Mouse (Mus musculus) ES-Bruce4 (cell line): Measurements from ENCODE around the gene Rexo4. TPM values are rescaled to one million over a fixed set of nuclear protein-coding genes. Genes with fewer than 3 reads are reported as not detected.

Experiments
- H3K27ac ChIP-seq: 2 replicates; pipeline ENCODE4 v1.5.1; 2012; ENCODE audit warnings: low read length, inconsistent platforms; ENCODE audit not compliant: insufficient read depth
- H3K27me3 ChIP-seq: 2 replicates; pipeline ENCODE4 v1.6.1; 2012; ENCODE audit warnings: mild to moderate bottlenecking, low read length, inconsistent platforms; ENCODE audit not compliant: control insufficient read depth, poor library complexity, insufficient read depth, severe bottlenecking
- H3K36me3 ChIP-seq: 2 replicates; pipeline ENCODE4 v1.6.1; 2012; ENCODE audit warnings: inconsistent platforms, mild to moderate bottlenecking, low read length, moderate library complexity; ENCODE audit not compliant: control insufficient read depth, poor library complexity, insufficient read depth, severe bottlenecking
- H3K4me1 ChIP-seq: one replicate; pipeline ENCODE4 v1.8.1; 2011; ENCODE audit warnings: low read length; ENCODE audit not compliant: control insufficient read depth, insufficient read depth
- H3K4me3 ChIP-seq: 2 replicates; pipeline ENCODE4 v1.5.1; 2011; ENCODE audit warnings: low read depth, mild to moderate bottlenecking, low read length
- H3K9ac ChIP-seq: 2 replicates; pipeline ENCODE4 v1.6.1; 2012; ENCODE audit warnings: low read depth, mild to moderate bottlenecking, inconsistent platforms; ENCODE audit not compliant: poor library complexity, severe bottlenecking
- H3K9me3 ChIP-seq: replicated peaks from 2 replicates; pipeline ENCODE4 v1.6.1; 2012; ENCODE audit warnings: mild to moderate bottlenecking, low read length, inconsistent platforms; ENCODE audit not compliant: control insufficient read depth, poor library complexity, insufficient read depth, severe bottlenecking
- CTCF ChIP-seq: IDR thresholded peaks from one replicate; pipeline ENCODE4 v1.8.1; 2011; ENCODE audit warnings: low read depth, low read length
- EP300 ChIP-seq: IDR thresholded peaks from 2 replicates; pipeline ENCODE4 v1.6.1; 2011; ENCODE audit warnings: low read depth, low read length; ENCODE audit not compliant: insufficient read depth
- POLR2A ChIP-seq: IDR thresholded peaks from one replicate; pipeline ENCODE4 v1.8.1; 2011; ENCODE audit warnings: low read length; ENCODE audit not compliant: insufficient read depth
- polyA plus RNA-seq: library from polyadenylated mRNA; stranded (reverse); fragments of >200 nt; gene quantifications from 2 replicates; pipeline ENCODE4 v1.2.4, GENCODE M21; 2011; ENCODE audit warnings: low read depth; ENCODE audit not compliant: missing spikeins, insufficient read depth, insufficient read length

The Rexo4 gene
- polyA plus RNA-seq, 1 experiment = 62.4 TPM

DNA sequence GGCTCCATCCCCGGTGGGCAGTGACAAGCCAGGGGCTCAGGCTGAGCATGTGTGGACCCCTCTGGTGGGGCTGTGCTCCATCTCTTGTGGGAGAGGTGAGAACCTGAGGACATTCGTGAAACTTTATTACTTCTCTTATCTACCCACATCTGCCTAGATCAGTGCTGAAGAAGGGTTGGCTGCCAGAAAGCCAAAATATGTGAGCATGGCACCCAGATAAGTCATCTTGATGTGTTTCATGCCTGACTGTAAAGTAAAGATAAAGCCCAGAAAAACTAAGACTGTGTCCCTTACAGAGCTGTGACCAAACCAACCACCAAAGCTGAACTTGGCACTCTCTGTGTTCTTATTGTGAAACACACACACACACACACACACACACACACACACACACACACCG is 29.8 kb upstream of the Rexo4 start:
- Histone ChIP-seq H3K27me3 (no peaks in the 10 kb centered on the region), H3K4me3 (no peak overlapping the region), H3K9ac (no peak overlapping the region), H3K36me3 (no peaks in the 10 kb centered on the region), H3K4me1 (no peaks in the 10 kb centered on the region), H3K9me3 (no peaks in the 10 kb centered on the region), H3K27ac (no peak overlapping the region)
- no peak for TF ChIP-seq EP300
- no peak for TF ChIP-seq POLR2A
- TF ChIP-seq CTCF = no peak

DNA sequence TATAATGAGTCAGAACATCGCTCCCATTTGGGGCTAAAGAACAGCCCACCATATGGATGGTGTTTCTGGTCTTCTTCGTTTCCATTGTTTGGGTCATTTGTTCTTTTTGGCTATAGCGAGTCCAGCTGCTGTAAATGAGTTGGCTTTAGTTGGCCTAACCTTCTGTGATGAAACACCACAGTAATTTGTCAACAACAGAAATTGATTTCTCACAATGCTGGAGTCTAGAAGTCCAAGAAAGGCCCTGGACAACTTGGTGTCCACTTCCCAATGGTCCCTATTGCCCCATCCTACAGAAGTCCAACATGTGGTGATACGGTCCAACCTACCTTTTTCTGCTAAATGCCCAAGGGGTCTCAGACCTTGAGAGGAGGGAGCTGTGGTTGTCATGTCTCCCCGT is 20.5 kb upstream of the Rexo4 start:
- Histone ChIP-seq H3K36me3 (no peaks in the 10 kb centered on the region), H3K9ac (no peak overlapping the region), H3K27me3 (no peaks in the 10 kb centered on the region), H3K9me3 (no peaks in the 10 kb centered on the region), H3K4me1 (no peaks in the 10 kb centered on the region), H3K4me3 (no peak overlapping the region), H3K27ac (no peak overlapping the region)
- TF ChIP-seq EP300 (no peak), CTCF (no peak), POLR2A (no peak)

DNA sequence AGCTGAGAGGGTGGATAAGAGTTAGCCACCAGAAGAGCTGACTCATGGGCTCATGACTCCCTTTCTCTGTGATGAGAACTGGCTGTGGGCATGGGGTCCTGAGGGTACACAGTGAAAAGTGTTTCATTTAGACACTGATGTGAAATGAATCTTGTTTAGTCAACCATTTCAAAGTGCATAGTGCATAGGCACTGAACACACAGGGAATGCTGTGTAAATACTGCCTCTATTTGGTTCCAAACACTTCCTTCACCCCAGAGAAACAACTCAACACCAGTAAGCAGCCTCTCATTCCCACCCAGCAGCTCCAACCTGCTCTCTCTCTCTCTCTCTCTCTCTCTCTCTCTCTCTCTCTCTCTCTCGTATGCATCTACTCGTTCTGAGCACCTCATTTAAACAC is 20.0 kb upstream of the Rexo4 start:
- TF ChIP-seq CTCF (no peak), POLR2A (no peak), EP300 (no peak)
- Histone ChIP-seq H3K27ac (no peak overlapping the region), H3K9ac (no peak overlapping the region), H3K4me1 (no peaks in the 10 kb centered on the region), H3K27me3 (no peaks in the 10 kb centered on the region), H3K36me3 (no peaks in the 10 kb centered on the region), H3K9me3 (no peaks in the 10 kb centered on the region), H3K4me3 (no peak overlapping the region)

DNA sequence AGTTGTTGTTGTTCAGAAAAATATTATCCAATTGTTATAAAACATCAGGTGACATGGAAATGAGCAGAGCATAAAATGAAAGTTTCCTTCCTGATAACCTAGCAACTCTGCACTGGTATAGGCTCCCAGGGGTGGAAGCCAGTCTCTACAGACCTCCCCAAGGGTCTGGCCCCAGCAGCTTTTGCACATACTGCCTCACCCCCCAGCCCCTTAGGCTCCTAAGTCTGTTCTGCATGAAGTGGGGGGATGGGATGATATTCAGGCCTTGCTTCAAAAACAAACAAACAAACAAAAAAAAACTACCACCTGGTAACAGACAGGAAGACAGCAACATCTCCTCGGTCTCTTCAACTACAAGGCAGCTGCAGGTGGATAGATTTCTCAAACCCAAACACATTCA is 16.2 kb upstream of the Rexo4 start:
- no peak overlapping the region for H3K27ac ChIP-seq
- H3K9ac ChIP-seq = no peak overlapping the region
- H3K4me3 ChIP-seq = no peak overlapping the region
- H3K9me3 ChIP-seq = no peaks in the 10 kb centered on the region
- H3K27me3 ChIP-seq = no peaks in the 10 kb centered on the region
- no peak for TF ChIP-seq CTCF
- TF ChIP-seq EP300 = no peak
- TF ChIP-seq POLR2A = no peak
- no peaks in the 10 kb centered on the region for H3K4me1 ChIP-seq
- H3K36me3 ChIP-seq = no peaks in the 10 kb centered on the region

DNA sequence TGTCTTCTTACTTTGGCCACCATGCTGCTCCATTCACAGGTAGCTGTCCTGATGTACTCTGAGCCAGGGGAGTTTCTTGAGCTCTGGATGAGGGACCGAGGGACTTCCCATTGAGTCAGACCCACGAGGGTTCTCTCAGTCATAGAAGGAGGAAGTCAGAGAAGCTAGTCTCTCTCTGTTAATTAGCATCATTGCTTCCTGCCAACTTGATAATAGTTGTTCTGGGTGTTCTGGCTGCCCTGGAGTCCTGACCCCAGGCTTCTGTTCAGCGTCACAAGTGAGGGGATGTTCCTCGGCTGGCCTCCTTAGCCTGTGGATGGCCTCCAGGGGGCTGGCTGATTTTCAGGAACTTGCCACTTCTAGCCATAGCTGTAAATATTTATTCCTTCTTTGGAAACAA is 9.8 kb upstream of the Rexo4 start:
- Histone ChIP-seq H3K9me3 (no peaks in the 10 kb centered on the region), H3K27me3 (no peaks in the 10 kb centered on the region), H3K36me3 (no peaks in the 10 kb centered on the region), H3K9ac (no peak overlapping the region), H3K4me1 (no peaks in the 10 kb centered on the region), H3K27ac (no peak overlapping the region), H3K4me3 (no peak overlapping the region)
- no peak for TF ChIP-seq EP300
- TF ChIP-seq POLR2A = no peak
- TF ChIP-seq CTCF = no peak

DNA sequence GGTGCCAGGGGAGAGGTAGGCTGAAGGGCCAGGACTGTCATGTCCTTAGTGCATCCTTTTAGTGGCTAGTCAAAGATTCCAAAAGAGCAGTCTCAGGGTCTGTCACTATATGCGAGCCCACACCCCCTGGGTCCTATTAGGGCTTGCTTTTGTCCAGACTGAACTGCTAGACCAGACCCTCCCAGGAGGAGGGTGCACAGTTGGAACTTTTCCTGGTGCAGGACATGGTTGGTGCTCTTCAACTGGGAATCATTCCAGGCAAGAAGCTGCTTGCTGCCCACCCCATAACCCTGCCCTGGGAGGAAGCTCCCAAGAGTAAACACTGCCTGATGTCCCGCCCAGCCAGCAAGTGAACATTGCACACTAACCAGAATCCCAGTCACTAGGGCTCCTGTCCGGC is 8.9 kb upstream of the Rexo4 start, which contains the start of gene Adamts13:
Gene Adamts13, plus strand, starts transcription at position 301 of the 400 bp plus-strand sequence.
- H3K27me3 ChIP-seq = no peaks in the 10 kb centered on the region
- H3K4me3 ChIP-seq = no peak within 1 kb of the TSS
- no peak within 1 kb of the TSS for H3K9ac ChIP-seq
- no peak for TF ChIP-seq CTCF
- TF ChIP-seq EP300 = no peak
- TF ChIP-seq POLR2A = no peak
- H3K9me3 ChIP-seq = no peaks in the 10 kb centered on the region
- no peak within 1 kb of the TSS for H3K27ac ChIP-seq
- no peaks in the 10 kb centered on the region for H3K4me1 ChIP-seq
- H3K36me3 ChIP-seq = no peaks in the 10 kb centered on the region
